Mouse (Mus musculus) layer of hippocampus, adult 2 months (tissue): ENCODE measurements around the gene Syt14. TPM values are rescaled to one million over a fixed set of nuclear protein-coding genes. Genes with fewer than 3 reads are reported as not detected.

Experiments used
- DNase-seq, 2 experiments: peaks; one replicate each; pipeline ENCODE4 v3.0.0; 2022; ENCODE audit warnings: low spot score in 2 of 2
- H3K27ac ChIP-seq: fragments of 200-600 bp; 2 replicates; pipeline ENCODE4 v1.8.1; 2022
- H3K4me3 ChIP-seq: fragments of 200-600 bp; 2 replicates; pipeline ENCODE4 v1.8.1; 2022; ENCODE audit warnings: mild to moderate bottlenecking
- CTCF ChIP-seq: fragments of 200-600 bp; conservative IDR thresholded peaks from 2 replicates; pipeline ENCODE4 v1.8.1; 2022; ENCODE audit warnings: antibody characterized with exemption, mild to moderate bottlenecking, moderate library complexity
- long read RNA-seq, 2 experiments: library from polyadenylated mRNA; stranded (forward); transcript quantifications; one replicate each; pipeline ENCODE4 v2.0.0; 2021; ENCODE audit warnings: borderline mapping rate in 2 of 2
- total RNA-seq, 2 experiments: library from RNA; stranded (reverse); gene quantifications; 2 replicates each; pipeline ENCODE4 v1.2.3; 2021

The Syt14 gene
- total RNA-seq: 10 to 100 TPM; 26.6 to 31.1 TPM
- long read RNA-seq, experiment 1, full-length matches to known transcripts: 1 of 5 reads
- long read RNA-seq, experiment 1, partial matches to known transcripts: 0 of 5 reads
- long read RNA-seq, experiment 1, other reads (novel, unspliced or antisense): 4 of 5 reads
- long read RNA-seq, experiment 2, partial matches to known transcripts: 0 of 4 reads
- long read RNA-seq, experiment 2, other reads (novel, unspliced or antisense): 3 of 4 reads

DNA sequence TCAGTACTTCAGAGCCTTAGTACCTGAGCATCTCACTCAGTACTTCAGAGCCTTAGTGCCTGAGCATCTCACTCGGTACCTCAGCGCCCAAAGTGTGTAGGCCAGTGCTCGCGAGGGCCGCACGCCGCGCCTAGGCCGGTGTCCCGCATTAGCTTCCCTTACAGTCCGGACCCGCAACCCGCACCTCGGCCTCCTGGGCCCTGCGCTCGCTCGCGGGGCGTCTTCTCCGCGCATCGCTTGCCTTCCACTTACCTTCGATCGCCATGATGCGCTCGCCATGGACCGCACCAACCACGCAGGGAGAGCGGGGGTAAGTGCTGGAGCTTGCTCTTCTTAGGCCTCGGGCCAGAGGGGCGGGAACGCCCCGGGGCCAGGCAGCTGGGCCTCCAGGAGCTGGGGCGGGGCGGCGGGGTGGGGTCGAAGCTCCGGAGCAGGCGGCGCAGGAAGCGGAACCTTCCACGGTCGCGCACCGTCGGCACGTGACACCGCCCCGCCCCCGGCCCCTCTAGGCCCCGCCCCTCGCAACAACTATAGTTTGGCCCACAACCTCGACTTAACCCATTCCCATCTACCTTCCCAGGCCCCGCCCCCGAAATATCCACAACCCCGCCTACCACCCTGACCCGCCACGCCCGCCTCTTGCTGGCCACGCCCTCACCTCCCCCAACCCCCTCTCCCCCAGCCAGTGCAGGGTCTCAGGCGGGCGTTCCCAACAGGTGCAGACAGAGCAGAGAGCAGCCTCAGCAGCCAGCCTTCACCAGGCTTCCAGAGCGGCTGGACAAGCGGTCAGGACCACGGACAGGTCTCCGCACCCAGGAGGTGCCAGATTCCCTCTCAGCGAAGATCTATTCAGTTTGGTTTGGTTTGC, at the start of gene Syt14:
Gene Syt14, minus strand, starts transcription at position 405 of the 868 bp plus-strand sequence.
- no peak for TF ChIP-seq CTCF
- Histone ChIP-seq H3K4me3 (peak within 1 kb of the TSS; percentile 89), H3K27ac (peak within 1 kb of the TSS; percentile 81)
- DNase-seq: peak; percentile 53 to 62

- TF ChIP-seq CTCF: peak; percentile 54
- Histone ChIP-seq H3K27ac (no peak overlapping the region), H3K4me3 (no peak overlapping the region)
- DNase-seq: no peak
Measured at GRCm38 (mm10) chr1:193084016-193084415, 48.4 kb upstream of the Syt14 start.

- no peak for TF ChIP-seq CTCF
- no peak for DNase-seq
- Histone ChIP-seq H3K4me3 (no peak overlapping the region), H3K27ac (no peak overlapping the region)
Measured at GRCm38 (mm10) chr1:193083051-193083450, 47.5 kb upstream of the Syt14 start.

- H3K27ac ChIP-seq: no peak overlapping the region
Measured at GRCm38 (mm10) chr1:193082311-193082921, 46.8 kb upstream of the Syt14 start.

DNA sequence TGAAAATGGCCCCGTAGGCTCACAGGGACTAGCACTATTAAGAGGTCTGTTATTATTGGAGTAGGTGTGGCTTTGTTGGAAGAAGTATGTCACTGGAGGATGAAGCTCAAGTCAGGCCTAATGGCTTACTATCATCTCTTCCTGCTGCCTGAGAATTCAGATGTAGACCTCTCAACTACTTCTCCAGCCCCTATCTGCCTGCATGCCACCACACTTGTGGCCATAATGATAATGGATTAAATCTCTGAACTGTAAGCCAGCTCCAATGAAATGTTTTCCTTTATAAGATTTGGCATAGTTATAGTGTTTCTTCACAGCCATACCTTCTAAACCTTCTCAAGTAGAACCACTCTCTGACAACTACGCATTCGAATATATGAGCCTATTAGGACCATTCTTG, 27.0 kb upstream of the Syt14 start:
- DNase-seq: no peak
- Histone ChIP-seq H3K4me3 (no peak overlapping the region), H3K27ac (no peak overlapping the region)
- no peak for TF ChIP-seq CTCF

More at GRCm38 (mm10) chr1:193082311-193082921, 46.8 kb upstream of the Syt14 start:
- H3K4me3 ChIP-seq: no peak overlapping the region
- DNase-seq: no peak
- no peak for TF ChIP-seq CTCF

DNA sequence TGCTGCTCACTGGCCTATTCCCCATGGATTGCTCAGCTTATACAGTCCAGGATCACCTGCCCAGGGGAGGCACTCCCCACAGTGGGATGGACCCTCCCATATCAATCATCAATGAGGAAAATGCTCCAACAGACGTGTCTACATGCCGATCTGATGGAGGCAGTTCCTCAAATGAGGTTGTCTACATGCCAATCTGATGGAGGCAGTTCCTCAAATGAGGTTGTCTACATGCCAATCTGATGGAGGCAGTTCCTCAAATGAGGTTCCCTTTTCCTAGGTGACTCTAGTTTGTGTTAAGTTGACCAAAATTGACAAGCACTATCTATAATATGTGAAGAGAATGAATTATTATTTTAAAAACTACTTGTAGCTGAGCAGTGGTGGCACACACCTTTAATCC, 24.6 kb upstream of the Syt14 start:
- no peak for TF ChIP-seq CTCF
- H3K27ac ChIP-seq: no peak overlapping the region

DNA sequence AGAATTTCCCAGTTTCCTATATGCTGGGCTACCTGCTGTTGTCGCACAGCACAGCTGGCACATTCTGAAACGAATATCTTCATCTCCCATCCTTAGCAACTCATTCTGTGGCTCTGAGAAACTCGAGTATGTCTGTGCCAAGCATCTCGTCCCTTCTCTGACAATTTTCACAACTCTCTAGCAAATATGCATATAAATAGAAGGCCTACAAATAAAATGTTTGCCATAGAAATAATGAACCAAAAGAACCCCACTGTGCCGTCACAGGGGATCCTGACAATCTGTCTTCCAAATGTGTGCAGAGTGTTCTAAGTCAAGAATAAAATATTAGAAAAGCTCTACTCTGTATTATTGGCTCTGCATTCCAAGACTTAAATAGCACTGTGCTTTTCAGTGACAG, 24.0 kb upstream of the Syt14 start:
- no peak for TF ChIP-seq CTCF
- no peak overlapping the region for H3K27ac ChIP-seq
- peak; percentile 27 to 30 for DNase-seq
- H3K4me3 ChIP-seq: no peak overlapping the region

More for the DNA sequence above, 24.6 kb upstream of the Syt14 start:
- no peak overlapping the region for H3K4me3 ChIP-seq
- DNase-seq: no peak

DNA sequence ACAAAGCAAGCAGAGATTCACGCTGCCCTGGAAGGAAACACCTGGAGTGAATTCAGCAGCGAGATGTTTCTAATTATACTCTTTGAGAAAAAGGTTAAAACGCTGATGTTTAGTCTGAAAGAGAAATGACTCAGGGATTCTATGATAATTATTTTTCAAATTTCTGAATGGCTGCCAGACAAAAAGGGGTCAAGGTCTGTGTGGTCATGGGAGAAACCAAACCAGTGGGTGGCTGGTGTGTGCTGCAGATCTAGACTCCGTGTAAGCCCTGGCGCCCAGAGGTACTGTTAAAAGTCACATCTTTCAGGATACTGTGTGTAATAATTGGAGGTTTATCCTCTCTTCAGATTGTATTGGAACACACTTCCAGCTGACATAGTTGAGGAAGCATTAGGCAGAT, 18.8 kb upstream of the Syt14 start:
- DNase-seq: no peak
- H3K4me3 ChIP-seq: no peak overlapping the region
- no peak overlapping the region for H3K27ac ChIP-seq
- TF ChIP-seq CTCF: no peak

GRCm38 (mm10) chr1:193053065-193053464, 17.5 kb upstream of the Syt14 start:
- no peak overlapping the region for H3K27ac ChIP-seq
- TF ChIP-seq CTCF: no peak
- H3K4me3 ChIP-seq: no peak overlapping the region
- DNase-seq: no peak

DNA sequence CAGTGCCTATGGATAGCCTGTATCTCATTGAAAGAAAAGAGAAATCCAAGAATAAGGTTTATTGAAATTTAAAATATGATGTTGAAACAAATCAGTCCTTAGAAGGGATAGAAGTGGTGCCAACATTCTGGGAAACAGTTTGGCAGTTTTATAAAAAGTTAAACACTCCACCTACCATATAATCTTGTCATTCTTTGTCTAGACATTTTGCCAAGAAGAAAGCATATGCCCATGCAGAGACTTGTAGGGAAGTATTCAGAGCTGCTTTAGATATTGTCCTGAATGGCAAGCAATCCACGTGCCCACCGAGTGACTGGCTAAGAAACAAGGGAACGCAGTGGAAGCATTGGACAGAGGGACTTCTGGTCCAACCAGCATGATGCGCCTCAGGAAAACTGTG, 12.0 kb upstream of the Syt14 start:
- DNase-seq: peak in 1 of 2 experiments; percentile 43

GRCm38 (mm10) chr1:193042760-193043295, 7.3 kb upstream of the Syt14 start:
- Histone ChIP-seq H3K4me3 (no peak overlapping the region), H3K27ac (peak overlapping the region; percentile 68)
- no peak for TF ChIP-seq CTCF
- peak in 1 of 2 experiments; percentile 34 for DNase-seq

More for the DNA sequence above, 12.0 kb upstream of the Syt14 start:
- Histone ChIP-seq H3K4me3 (no peak overlapping the region), H3K27ac (no peak overlapping the region)
- TF ChIP-seq CTCF: no peak

DNA sequence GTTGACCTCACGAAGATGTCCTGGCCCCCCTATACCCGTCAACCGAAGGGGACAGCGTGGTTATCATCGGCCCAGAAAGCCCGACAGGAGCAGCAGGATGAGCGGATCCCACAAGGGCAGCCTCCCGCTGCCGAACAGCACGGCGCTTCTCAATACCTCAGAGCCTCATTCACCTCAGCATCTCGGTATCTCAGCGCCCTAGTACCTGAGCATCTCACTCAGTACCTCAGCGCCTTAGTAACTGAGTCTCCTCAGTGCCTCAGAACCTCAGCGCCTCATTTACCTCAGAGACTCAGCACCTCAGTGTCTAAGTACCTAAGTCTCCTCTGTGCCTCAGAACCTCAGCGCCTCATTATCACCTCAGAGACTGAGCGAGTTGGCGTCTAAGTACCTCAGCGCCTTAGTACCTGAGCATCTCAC, 614 bp downstream of the Syt14 start:
- Histone ChIP-seq H3K27ac (peak overlapping the region; percentile 81), H3K4me3 (peak overlapping the region; percentile 89)
- no peak for DNase-seq
- no peak for TF ChIP-seq CTCF

GRCm38 (mm10) chr1:193024311-193024710, 11.3 kb downstream of the Syt14 start:
- no peak for DNase-seq
- H3K27ac ChIP-seq: peak overlapping the region; percentile 14; the same call in 1 of the 2 replicates
- H3K4me3 ChIP-seq: no peak overlapping the region
- TF ChIP-seq CTCF: no peak
